Mouse (Mus musculus) stomach, embryonic 15.5 days (tissue): ENCODE results near the gene Timm23. TPM values are rescaled to one million over a fixed set of nuclear protein-coding genes. Genes with fewer than 3 reads are reported as not detected.
"Not testable (repeated sequence)": the region's sequence is repeated elsewhere in the genome, so short reads cannot be mapped to it uniquely, and the experiment has no call there.

ENCODE experiments used
- ATAC-seq: fragments of 200-750 bp; cut with Nextera tagmentation; 2 replicates; pipeline ENCODE4 v1.8.0; 2017; ENCODE audit warnings: low read depth, moderate number of reproducible peaks, moderate TSS enrichment; ENCODE audit not compliant: insufficient read depth, low FRiP score
- H3K27ac ChIP-seq: fragments of 300-500 bp; sonication (generic); 2 replicates; pipeline ENCODE4 v1.5.1; 2015; ENCODE audit warnings: mild to moderate bottlenecking, inconsistent platforms
- H3K27me3 ChIP-seq: fragments of 300-500 bp; sonication (generic); replicated peaks from 2 replicates; pipeline ENCODE4 v1.6.1; 2015; ENCODE audit warnings: inconsistent platforms
- H3K36me3 ChIP-seq: fragments of 300-500 bp; sonication (generic); 2 replicates; pipeline ENCODE4 v1.6.1; 2015; ENCODE audit warnings: inconsistent platforms
- H3K4me1 ChIP-seq: fragments of 300-500 bp; sonication (generic); 2 replicates; pipeline ENCODE4 v1.6.1; 2015; ENCODE audit warnings: inconsistent platforms
- H3K4me2 ChIP-seq: fragments of 300-500 bp; sonication (generic); 2 replicates; pipeline ENCODE4 v1.6.1; 2015; ENCODE audit warnings: mild to moderate bottlenecking, inconsistent platforms
- H3K4me3 ChIP-seq: fragments of 300-500 bp; sonication (generic); replicated peaks from 2 replicates; pipeline ENCODE4 v1.5.1; 2015; ENCODE audit warnings: inconsistent platforms
- H3K9ac ChIP-seq: fragments of 300-500 bp; sonication (generic); 2 replicates; pipeline ENCODE4 v1.6.1; 2015; ENCODE audit warnings: inconsistent platforms
- H3K9me3 ChIP-seq: fragments of 300-500 bp; sonication (generic); 2 replicates; pipeline ENCODE4 v1.6.1; 2016; ENCODE audit warnings: inconsistent platforms
- WGBS: fragments of 180-500 bp; shearing (Covaris S2); methylation state at CpG from one replicate; pipeline ENCODE4 v1.1.7; 2015; 5-methylcytosine and 5-hydroxymethylcytosine counted together
- polyA plus RNA-seq: library from polyadenylated mRNA; unstranded; fragments of >200 nt; fragmentation: Nextera tagmentation; extraction: Ambion mirVana; gene quantifications from 2 replicates; pipeline ENCODE4 v1.2.1, GENCODE M21; 2015

Timm23 gene
- polyA plus RNA-seq, 1 experiment from 2014 or later, result 203 TPM

DNA sequence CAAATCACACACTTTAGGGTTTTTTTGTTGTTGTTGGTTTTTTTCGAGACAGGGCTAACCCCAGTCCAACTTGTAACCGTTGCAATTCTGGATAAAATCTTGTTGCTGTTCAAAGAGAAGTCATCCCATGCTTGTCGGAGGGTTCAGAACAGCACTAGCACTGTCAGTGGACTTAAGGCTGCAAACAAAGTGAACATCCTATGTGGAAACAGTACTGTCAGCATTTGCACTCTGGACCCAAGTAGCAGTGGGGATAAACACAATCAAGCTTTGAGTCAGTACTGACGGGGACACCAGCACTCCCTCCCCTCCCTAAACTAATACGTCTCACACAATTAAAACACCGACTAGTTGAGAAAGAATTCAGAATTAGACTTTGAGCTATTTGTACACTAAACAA lies 20.8 kb downstream of the Timm23 start:
- H3K27ac ChIP-seq, result no peak overlapping the region
- H3K4me2 ChIP-seq, result no peak overlapping the region
- no peak overlapping the region for H3K9ac ChIP-seq
- ATAC-seq, result no peak
- H3K27me3 ChIP-seq, result no peaks in the 10 kb centered on the region
- no peaks in the 10 kb centered on the region for H3K4me1 ChIP-seq
- 87% methylated on average over 6 of the region's 6 CpGs for WGBS
- no peaks in the 10 kb centered on the region for H3K9me3 ChIP-seq
- H3K4me3 ChIP-seq, result no peak overlapping the region
- peaks cover 26% of the 10 kb centered on the region for H3K36me3 ChIP-seq

DNA sequence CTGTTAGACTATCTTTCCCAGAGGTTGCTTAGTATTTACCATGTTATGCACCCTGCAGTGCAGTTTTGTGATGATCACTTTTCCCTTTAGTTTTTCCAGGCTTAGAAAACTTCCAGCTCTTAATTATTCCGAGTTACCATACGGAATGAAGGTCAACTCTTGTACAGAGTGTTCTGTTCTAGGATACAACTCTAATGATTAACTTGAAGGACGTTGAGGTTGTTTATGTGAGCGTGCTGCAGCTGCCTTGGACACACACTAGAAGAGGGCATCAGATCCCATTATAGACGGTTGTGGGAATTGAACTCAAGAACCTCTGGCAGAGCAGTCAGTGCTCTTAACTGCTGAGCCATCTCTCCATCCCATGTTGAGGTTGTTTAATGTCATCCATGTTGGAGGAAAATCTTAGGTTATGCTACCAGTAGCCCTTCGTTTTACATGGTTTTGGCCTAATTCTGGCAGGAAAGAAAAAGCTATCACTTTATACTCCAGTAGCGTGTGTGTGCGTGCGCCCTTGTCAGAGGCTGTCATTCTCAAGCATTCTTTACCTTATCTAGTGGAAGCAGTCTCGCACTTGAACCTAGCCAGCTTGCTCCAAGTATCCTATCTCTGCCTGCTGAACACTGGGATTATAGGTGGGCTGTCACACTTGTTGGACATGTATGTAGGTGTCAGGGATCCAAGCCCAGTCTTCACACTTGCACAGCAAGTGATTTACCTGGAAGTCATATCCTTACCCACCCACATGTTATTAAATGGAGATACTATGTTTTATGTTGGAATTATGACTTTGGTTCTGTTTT lies 22.1 kb downstream of the Timm23 start:
- Histone ChIP-seq H3K9ac (no peak overlapping the region), H3K36me3 (peaks cover 29% of the 10 kb centered on the region), H3K4me2 (no peak overlapping the region), H3K27ac (no peak overlapping the region), H3K9me3 (no peaks in the 10 kb centered on the region), H3K4me1 (no peaks in the 10 kb centered on the region), H3K27me3 (no peaks in the 10 kb centered on the region), H3K4me3 (no peak overlapping the region)
- 88% methylated on average over 10 of the region's 10 CpGs for WGBS
- ATAC-seq, result no peak

DNA sequence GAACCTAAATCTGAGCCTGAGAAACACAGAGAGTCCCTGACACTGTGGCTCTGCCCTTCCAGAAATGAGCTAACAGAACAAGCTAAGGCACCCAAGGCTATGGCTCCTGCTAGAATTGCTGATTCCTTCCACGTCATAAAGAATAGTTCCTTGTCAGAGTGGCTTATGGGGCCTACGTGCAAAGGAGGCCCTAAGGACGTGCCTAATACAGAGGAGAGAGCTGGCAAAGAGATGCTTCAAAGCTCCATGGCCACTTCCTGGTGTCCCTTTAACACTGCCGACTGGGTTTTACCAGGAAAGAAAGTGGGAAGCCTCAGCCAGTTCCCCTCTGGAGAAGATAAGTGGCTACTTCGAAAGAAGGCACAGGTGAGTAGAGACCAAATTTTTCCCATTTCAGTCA lies 25.1 kb downstream of the Timm23 start:
- not testable (repeated sequence) for H3K4me2 ChIP-seq, H3K27ac ChIP-seq, H3K4me3 ChIP-seq, ATAC-seq, H3K9me3 ChIP-seq, H3K27me3 ChIP-seq, H3K9ac ChIP-seq, H3K4me1 ChIP-seq
- H3K36me3 ChIP-seq, result peaks cover 26% of the 10 kb centered on the region
- 87% methylated on average over 5 of the region's 5 CpGs for WGBS

DNA sequence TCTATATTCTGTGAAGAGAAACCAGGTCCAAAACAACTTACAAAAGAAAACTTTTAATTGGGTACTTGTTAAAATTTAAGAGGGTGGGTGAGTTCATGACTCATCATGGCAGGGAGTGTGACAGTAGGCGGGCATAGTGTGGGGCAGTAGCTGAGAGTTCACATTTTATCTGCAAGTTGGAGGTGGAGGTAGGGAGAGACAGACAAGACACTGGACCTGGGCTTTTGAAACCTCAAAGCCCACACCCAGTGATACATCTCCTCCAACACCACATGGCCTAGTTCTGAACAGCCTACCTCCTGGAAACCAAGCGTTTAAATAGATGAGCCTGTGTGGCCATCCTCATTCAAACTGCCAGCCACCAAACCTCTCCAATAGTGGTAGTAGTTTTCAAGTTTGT lies 26.4 kb downstream of the Timm23 start:
- Histone ChIP-seq H3K9ac (no peak overlapping the region), H3K9me3 (no peaks in the 10 kb centered on the region), H3K27ac (no peak overlapping the region), H3K4me3 (no peak overlapping the region), H3K27me3 (no peaks in the 10 kb centered on the region), H3K4me2 (no peak overlapping the region), H3K36me3 (peaks cover 22% of the 10 kb centered on the region), H3K4me1 (no peaks in the 10 kb centered on the region)
- 84% methylated on average over 2 of the region's 2 CpGs for WGBS
- ATAC-seq, result no peak

DNA sequence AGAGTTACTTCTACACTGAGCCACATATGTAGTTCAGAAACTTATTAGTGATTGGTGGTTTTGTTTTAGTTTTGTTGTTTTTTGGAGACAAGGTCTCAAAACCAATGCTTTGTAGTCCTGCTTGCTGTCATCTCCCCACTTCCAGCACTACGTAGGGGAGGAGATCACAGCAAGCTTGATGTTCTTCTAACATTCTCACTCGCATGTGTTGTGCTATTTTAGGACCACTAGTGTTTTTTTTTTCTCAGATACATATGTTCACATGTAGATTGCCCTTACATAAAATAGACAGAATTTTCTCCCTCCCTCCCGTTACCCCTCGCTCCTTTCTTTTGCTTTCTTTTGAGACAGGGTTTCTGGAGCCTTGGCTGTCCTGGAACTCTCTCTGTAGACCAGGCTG lies 31.6 kb downstream of the Timm23 start:
- Histone ChIP-seq H3K4me2 (no peak overlapping the region), H3K4me1 (peaks cover 6% of the 10 kb centered on the region; the same call in 1 of the 2 replicates), H3K4me3 (no peak overlapping the region), H3K9me3 (no peaks in the 10 kb centered on the region), H3K36me3 (peaks cover 11% of the 10 kb centered on the region; the same call in 1 of the 2 replicates), H3K9ac (no peak overlapping the region), H3K27ac (no peak overlapping the region), H3K27me3 (no peaks in the 10 kb centered on the region)
- 90% methylated on average over 4 of the region's 4 CpGs for WGBS
- no peak for ATAC-seq

DNA sequence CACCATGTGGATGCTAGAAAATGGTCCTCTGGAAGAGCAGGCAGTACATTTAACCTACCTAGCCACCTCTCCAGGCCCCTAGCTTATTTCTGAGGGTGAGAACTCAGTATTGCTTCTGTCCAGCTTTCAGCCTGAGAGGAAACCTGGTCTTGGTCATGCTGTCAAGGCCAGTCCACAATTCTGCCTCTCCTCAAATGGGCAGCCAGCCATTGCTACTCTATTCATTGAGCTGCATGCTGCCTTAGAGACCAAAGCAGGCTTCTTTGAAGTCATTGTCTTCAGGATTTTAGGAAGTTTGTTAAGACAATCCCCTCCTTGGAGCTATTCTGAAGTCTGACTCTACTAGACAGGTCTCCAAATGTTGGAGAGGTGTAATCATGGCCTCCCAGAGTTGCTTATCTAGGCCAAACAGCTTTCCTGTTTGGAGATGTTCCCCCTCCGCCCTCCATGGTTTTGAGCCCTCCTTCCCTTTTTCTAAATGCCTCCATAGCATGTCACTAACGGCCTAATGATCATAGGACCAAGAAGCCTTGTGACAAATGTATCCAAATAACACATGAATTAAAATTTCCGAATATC lies 33.0 kb downstream of the Timm23 start:
- H3K4me1 ChIP-seq, result peaks cover 10% of the 10 kb centered on the region; the same call in 1 of the 2 replicates
- peaks cover 7% of the 10 kb centered on the region; the same call in 1 of the 2 replicates for H3K36me3 ChIP-seq
- 75% methylated on average over 3 of the region's 3 CpGs for WGBS
- no peaks in the 10 kb centered on the region for H3K9me3 ChIP-seq
- no peaks in the 10 kb centered on the region for H3K27me3 ChIP-seq
- H3K9ac ChIP-seq, result no peak overlapping the region
- H3K4me3 ChIP-seq, result no peak overlapping the region
- peak overlapping the region; percentile 28; the same call in 1 of the 2 replicates for H3K27ac ChIP-seq
- H3K4me2 ChIP-seq, result 0 out of 2 replicates have a peak overlapping the region, but pooled peaks have one; percentile 9
- ATAC-seq, result peak; percentile 75

DNA sequence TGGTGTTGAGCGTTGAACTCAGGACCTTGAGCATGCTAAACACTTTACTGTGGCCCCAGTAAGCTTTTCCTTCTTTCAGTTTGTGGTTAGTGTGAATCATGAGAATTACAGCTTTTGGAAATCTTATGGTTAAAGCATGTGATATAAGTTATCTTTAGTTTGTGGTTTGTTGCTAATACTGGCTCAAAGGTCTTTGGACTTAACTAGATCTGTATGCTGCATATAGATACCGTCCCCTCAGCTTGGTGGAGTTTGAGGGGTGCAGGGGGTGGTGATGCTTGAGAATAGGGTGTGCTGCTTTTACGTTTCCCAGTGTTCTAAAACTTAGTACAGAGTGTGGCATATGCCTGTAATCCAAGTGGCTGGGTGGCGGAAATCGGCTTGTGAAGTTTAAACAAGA lies 34.4 kb downstream of the Timm23 start:
- Histone ChIP-seq H3K27me3 (no peaks in the 10 kb centered on the region), H3K4me1 (peaks cover 16% of the 10 kb centered on the region; the same call in 1 of the 2 replicates), H3K36me3 (no peaks in the 10 kb centered on the region), H3K4me3 (peak overlapping the region; percentile 46), H3K9me3 (no peaks in the 10 kb centered on the region), H3K9ac (no peak overlapping the region), H3K4me2 (peak overlapping the region; percentile 81), H3K27ac (no peak overlapping the region)
- ATAC-seq, result no peak
- 72% methylated on average over 5 of the region's 5 CpGs for WGBS

DNA sequence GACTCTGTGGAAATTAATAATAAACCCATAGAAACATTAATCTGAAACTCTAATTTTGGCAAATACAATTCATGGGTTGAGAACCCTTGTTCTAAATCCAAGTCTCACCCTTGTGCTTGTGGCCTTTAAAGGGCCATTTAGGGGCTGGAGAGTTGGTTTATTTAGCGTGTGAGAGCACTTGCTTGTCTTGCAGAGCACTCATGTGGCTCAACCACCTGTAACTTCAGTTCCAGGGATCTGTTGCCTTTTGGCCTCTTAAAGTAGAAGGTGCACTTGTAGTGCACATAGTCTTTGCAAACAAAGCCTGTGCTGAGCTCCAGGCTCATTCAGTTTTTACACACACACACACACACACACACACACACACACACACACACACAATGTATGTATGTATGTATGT lies 34.9 kb downstream of the Timm23 start:
- peaks cover 16% of the 10 kb centered on the region; the same call in 1 of the 2 replicates for H3K4me1 ChIP-seq
- H3K27me3 ChIP-seq, result no peaks in the 10 kb centered on the region
- WGBS, result 63% methylated on average over 1 of the region's 1 CpGs
- H3K4me2 ChIP-seq, result peak overlapping the region; percentile 81; the same call in 1 of the 2 replicates
- H3K27ac ChIP-seq, result no peak overlapping the region
- H3K9ac ChIP-seq, result no peak overlapping the region
- peak overlapping the region; percentile 46 for H3K4me3 ChIP-seq
- ATAC-seq, result no peak
- H3K9me3 ChIP-seq, result no peaks in the 10 kb centered on the region
- no peaks in the 10 kb centered on the region for H3K36me3 ChIP-seq

DNA sequence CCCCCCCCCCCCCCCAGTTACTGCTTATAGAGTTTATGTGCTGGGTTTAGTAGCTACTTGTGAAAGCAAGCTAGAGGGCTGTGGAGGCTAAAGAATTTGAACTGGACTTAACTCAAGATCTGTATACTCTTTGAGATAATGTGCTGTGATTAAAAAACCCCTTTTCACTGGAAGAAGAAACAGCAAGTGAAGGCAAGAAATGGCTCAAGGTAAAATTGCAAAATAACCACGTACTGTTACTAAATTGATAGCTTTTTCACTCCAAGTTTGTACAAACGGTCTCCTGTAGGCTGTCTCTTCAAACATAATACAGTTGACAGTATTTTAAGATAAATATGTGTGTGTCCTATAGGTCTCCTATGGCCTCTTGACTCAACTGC lies 35.6 kb downstream of the Timm23 start:
- peak overlapping the region; percentile 46 for H3K4me3 ChIP-seq
- ATAC-seq, result no peak
- H3K9me3 ChIP-seq, result no peaks in the 10 kb centered on the region
- WGBS, result 43% methylated on average over 2 of the region's 2 CpGs
- H3K4me1 ChIP-seq, result peaks cover 18% of the 10 kb centered on the region; the same call in 1 of the 2 replicates
- no peak overlapping the region for H3K9ac ChIP-seq
- no peak overlapping the region; the same call in 1 of the 2 replicates for H3K27ac ChIP-seq
- no peaks in the 10 kb centered on the region for H3K36me3 ChIP-seq
- H3K27me3 ChIP-seq, result no peaks in the 10 kb centered on the region
- peak overlapping the region; percentile 81 for H3K4me2 ChIP-seq

DNA sequence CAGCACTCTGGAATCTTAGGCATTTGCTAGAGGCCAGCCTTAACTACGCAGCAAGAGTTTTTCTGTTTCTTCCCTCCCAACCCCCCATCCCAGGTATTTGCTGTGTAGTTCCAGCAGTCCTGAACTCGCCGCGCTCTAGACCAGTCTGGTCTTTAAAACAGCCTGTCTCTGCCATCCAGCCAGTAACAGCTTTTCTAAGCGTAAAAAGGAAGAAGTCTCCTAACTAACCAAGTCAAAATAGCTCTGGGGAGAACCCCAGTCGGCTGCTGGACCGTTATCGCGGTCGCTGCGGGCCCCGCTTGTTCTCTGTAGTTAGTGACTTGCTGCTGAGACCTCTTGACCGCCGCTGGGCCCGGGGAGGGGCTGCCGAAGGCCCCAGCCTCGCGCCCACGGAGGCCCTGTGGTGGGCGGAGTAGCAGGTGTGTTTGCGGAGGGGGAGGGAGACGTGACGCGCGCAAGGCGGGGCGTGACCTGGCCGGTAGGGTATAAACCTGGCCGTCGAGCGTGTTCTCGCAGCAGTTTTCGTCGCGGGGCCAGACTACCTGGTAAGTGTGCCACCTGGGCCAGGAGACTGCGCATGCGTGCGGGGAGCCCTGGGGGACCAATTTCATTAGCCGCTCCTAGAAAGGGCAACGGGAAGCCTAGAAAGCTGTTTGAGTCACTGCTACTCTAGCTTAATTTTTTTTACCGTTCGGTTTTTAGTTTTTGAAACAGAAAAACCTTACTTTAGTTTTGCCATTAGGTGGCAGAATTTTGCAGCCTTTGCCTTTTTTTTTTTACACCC lies 36.2 kb downstream of the Timm23 start:
- no peaks in the 10 kb centered on the region for H3K27me3 ChIP-seq
- H3K9ac ChIP-seq, result no peak overlapping the region
- peak overlapping the region; percentile 81 for H3K4me2 ChIP-seq
- under 1% methylated on average over 42 of the region's 42 CpGs for WGBS
- H3K27ac ChIP-seq, result peak overlapping the region; percentile 89
- H3K4me3 ChIP-seq, result peak overlapping the region; percentile 46
- peak; percentile 83 for ATAC-seq
- H3K9me3 ChIP-seq, result no peaks in the 10 kb centered on the region
- peaks cover 23% of the 10 kb centered on the region for H3K4me1 ChIP-seq
- no peaks in the 10 kb centered on the region for H3K36me3 ChIP-seq

DNA sequence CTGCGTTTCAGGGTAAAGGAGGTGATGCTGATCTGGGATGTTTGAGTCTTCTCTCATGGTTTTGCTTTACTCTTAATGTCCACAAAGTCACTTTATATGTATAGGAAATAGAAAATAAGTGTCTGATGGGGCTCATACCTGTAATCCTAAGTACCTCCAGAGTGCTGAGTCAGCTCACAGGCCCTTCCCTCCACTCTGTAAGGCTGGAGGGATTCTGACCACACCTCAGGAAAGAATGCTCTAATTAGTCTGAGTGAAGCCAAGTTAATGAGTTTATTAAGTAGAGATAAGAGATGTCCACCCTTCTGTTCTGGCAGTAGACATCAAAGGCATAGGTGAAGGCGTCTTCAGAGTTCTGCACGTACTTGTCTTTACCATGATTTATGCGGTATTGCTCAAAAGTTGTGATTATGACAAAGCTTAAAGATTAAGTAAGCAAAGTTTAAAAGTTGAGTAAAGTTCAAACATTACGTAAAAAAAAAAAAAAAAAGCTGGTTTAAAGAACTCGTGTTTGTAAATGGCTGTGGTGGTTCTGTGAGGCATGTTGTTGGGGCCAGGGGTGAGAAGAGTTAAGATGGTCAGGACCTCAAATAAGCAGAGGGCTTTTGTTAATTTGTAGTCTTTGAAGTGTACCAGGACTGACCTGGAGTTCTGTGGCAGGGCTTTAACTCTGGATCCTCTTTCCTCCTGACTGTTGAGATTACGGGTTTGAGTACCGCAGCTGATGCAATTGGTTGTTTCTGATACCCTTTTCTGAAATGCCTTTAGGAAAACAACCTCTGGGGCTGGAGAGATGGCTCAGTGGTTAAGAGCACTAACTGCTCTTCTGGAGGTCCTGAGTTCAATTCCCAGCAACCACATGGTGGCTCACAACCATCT lies 37.3 kb downstream of the Timm23 start:
- Histone ChIP-seq H3K27me3 (no peaks in the 10 kb centered on the region), H3K9me3 (no peaks in the 10 kb centered on the region), H3K27ac (peak overlapping the region; percentile 89), H3K4me3 (no peak overlapping the region; the same call in 1 of the 2 replicates), H3K36me3 (no peaks in the 10 kb centered on the region), H3K9ac (no peak overlapping the region), H3K4me1 (peaks cover 23% of the 10 kb centered on the region), H3K4me2 (peak overlapping the region; percentile 81)
- 54% methylated on average over 8 of the region's 8 CpGs for WGBS
- no peak for ATAC-seq
